Mouse (Mus musculus) forebrain, embryonic 13.5 days (tissue): ENCODE results near the gene Siah2. TPM values are rescaled to one million over a fixed set of nuclear protein-coding genes. Genes with fewer than 3 reads are reported as not detected.

Experiments
- ATAC-seq: fragments of 200-750 bp; cut with Nextera tagmentation; 2 replicates; pipeline ENCODE4 v1.8.0; 2017
- H3K27ac ChIP-seq: fragments of 300-500 bp; sonication (generic); 2 replicates; pipeline ENCODE4 v1.5.1; 2015; ENCODE audit warnings: inconsistent platforms, mild to moderate bottlenecking, moderate library complexity
- H3K27me3 ChIP-seq: fragments of 300-500 bp; sonication (generic); 2 replicates; pipeline ENCODE4 v1.6.1; 2015; ENCODE audit warnings: mild to moderate bottlenecking, inconsistent platforms
- H3K36me3 ChIP-seq: fragments of 300-500 bp; sonication (generic); 2 replicates; pipeline ENCODE4 v1.6.1; 2015; ENCODE audit warnings: mild to moderate bottlenecking, inconsistent platforms; ENCODE audit not compliant: poor library complexity, severe bottlenecking
- H3K4me1 ChIP-seq: fragments of 300-500 bp; sonication (generic); 2 replicates; pipeline ENCODE4 v1.6.1; 2015; ENCODE audit warnings: inconsistent platforms
- H3K4me2 ChIP-seq: fragments of 300-500 bp; sonication (generic); 2 replicates; pipeline ENCODE4 v1.6.1; 2015; ENCODE audit warnings: inconsistent platforms, mild to moderate bottlenecking, moderate library complexity
- H3K4me3 ChIP-seq: fragments of 300-500 bp; sonication (generic); 2 replicates; pipeline ENCODE4 v1.5.1; 2015; ENCODE audit warnings: mild to moderate bottlenecking, inconsistent platforms
- H3K9ac ChIP-seq: fragments of 300-500 bp; sonication (generic); 2 replicates; pipeline ENCODE4 v1.6.1; 2015; ENCODE audit warnings: mild to moderate bottlenecking, inconsistent platforms
- H3K9me3 ChIP-seq: fragments of 300-500 bp; sonication (generic); replicated peaks from 2 replicates; pipeline ENCODE4 v1.6.1; 2016; ENCODE audit warnings: inconsistent platforms
- WGBS: fragments of 180-500 bp; shearing (Covaris S2); methylation state at CpG from one replicate; pipeline ENCODE4 v1.1.7; 2015; 5-methylcytosine and 5-hydroxymethylcytosine counted together
- polyA plus RNA-seq: library from polyadenylated mRNA; unstranded; fragments of >200 nt; fragmentation: Nextera tagmentation; extraction: Ambion mirVana; gene quantifications from 2 replicates; pipeline ENCODE4 v1.2.1, GENCODE M21; 2015

Siah2 gene
- polyA plus RNA-seq, 1 experiment from 2014 or later = 5.4 TPM

GRCm38 (mm10) chr3:58680943-58681637 lies 11.1 kb downstream of the Siah2 start:
- no peaks in the 10 kb centered on the region for H3K27me3 ChIP-seq
- no peak overlapping the region for H3K4me3 ChIP-seq
- 85% methylated on average over 7 of the region's 7 CpGs for WGBS
- H3K9ac ChIP-seq = no peak overlapping the region
- no peak for ATAC-seq
- no peak overlapping the region for H3K4me2 ChIP-seq
- peaks cover 4% of the 10 kb centered on the region for H3K4me1 ChIP-seq
- 0 out of 2 replicates have a peak, but pooled peaks cover 2% of the 10 kb centered on the region for H3K36me3 ChIP-seq
- no peak overlapping the region for H3K27ac ChIP-seq
- no peaks in the 10 kb centered on the region for H3K9me3 ChIP-seq

- Histone ChIP-seq H3K4me1 (peaks cover 4% of the 10 kb centered on the region), H3K9me3 (no peaks in the 10 kb centered on the region), H3K9ac (no peak overlapping the region), H3K27ac (no peak overlapping the region), H3K4me3 (no peak overlapping the region), H3K27me3 (no peaks in the 10 kb centered on the region), H3K4me2 (no peak overlapping the region), H3K36me3 (peaks cover 12% of the 10 kb centered on the region)
- WGBS = 64% methylated on average over 4 of the region's 4 CpGs
- ATAC-seq = no peak
Observed at GRCm38 (mm10) chr3:58679996-58680395, 12.2 kb downstream of the Siah2 start.

- Histone ChIP-seq H3K4me2 (no peak overlapping the region), H3K4me1 (peaks cover 4% of the 10 kb centered on the region), H3K27ac (no peak overlapping the region), H3K9me3 (no peaks in the 10 kb centered on the region), H3K27me3 (no peaks in the 10 kb centered on the region), H3K4me3 (no peak overlapping the region), H3K9ac (no peak overlapping the region), H3K36me3 (peaks cover 12% of the 10 kb centered on the region)
- no peak for ATAC-seq
- 69% methylated on average over 2 of the region's 2 CpGs for WGBS
Observed at GRCm38 (mm10) chr3:58678905-58679304, 13.3 kb downstream of the Siah2 start.

GRCm38 (mm10) chr3:58678384-58678783 lies 13.8 kb downstream of the Siah2 start:
- no peak overlapping the region for H3K4me2 ChIP-seq
- H3K4me3 ChIP-seq = no peak overlapping the region
- H3K9ac ChIP-seq = no peak overlapping the region
- H3K4me1 ChIP-seq = peaks cover 4% of the 10 kb centered on the region
- H3K36me3 ChIP-seq = peaks cover 12% of the 10 kb centered on the region
- 72% methylated on average over 8 of the region's 8 CpGs for WGBS
- H3K27ac ChIP-seq = no peak overlapping the region
- no peaks in the 10 kb centered on the region for H3K27me3 ChIP-seq
- ATAC-seq = no peak
- no peaks in the 10 kb centered on the region for H3K9me3 ChIP-seq

GRCm38 (mm10) chr3:58677615-58678014 lies 14.6 kb downstream of the Siah2 start:
- Histone ChIP-seq H3K27me3 (no peaks in the 10 kb centered on the region), H3K4me2 (no peak overlapping the region), H3K9me3 (no peaks in the 10 kb centered on the region), H3K4me1 (peaks cover 4% of the 10 kb centered on the region), H3K9ac (no peak overlapping the region), H3K36me3 (peaks cover 12% of the 10 kb centered on the region), H3K4me3 (no peak overlapping the region), H3K27ac (no peak overlapping the region)
- no peak for ATAC-seq
- 51% methylated on average over 3 of the region's 3 CpGs for WGBS

- Histone ChIP-seq H3K36me3 (peaks cover 12% of the 10 kb centered on the region), H3K9me3 (no peaks in the 10 kb centered on the region), H3K4me2 (no peak overlapping the region), H3K4me3 (no peak overlapping the region), H3K9ac (no peak overlapping the region), H3K4me1 (no peaks in the 10 kb centered on the region), H3K27me3 (no peaks in the 10 kb centered on the region), H3K27ac (no peak overlapping the region)
- no peak for ATAC-seq
- whole genome bisulfite sequencing = 94% methylated on average over 5 of the region's 5 CpGs
Observed at GRCm38 (mm10) chr3:58673295-58673694, 18.9 kb downstream of the Siah2 start.

GRCm38 (mm10) chr3:58672481-58673183 lies 19.6 kb downstream of the Siah2 start:
- H3K27ac ChIP-seq = no peak overlapping the region
- no peak overlapping the region for H3K4me2 ChIP-seq
- H3K9ac ChIP-seq = no peak overlapping the region
- no peaks in the 10 kb centered on the region for H3K4me1 ChIP-seq
- H3K27me3 ChIP-seq = no peaks in the 10 kb centered on the region
- 83% methylated on average over 4 of the region's 4 CpGs for WGBS
- ATAC-seq = no peak
- H3K36me3 ChIP-seq = peaks cover 12% of the 10 kb centered on the region
- no peaks in the 10 kb centered on the region for H3K9me3 ChIP-seq
- no peak overlapping the region for H3K4me3 ChIP-seq

GRCm38 (mm10) chr3:58671616-58672250 lies 20.5 kb downstream of the Siah2 start:
- Histone ChIP-seq H3K9me3 (no peaks in the 10 kb centered on the region), H3K4me1 (no peaks in the 10 kb centered on the region), H3K27ac (no peak overlapping the region), H3K36me3 (peaks cover 12% of the 10 kb centered on the region), H3K9ac (no peak overlapping the region), H3K27me3 (no peaks in the 10 kb centered on the region), H3K4me2 (no peak overlapping the region), H3K4me3 (no peak overlapping the region)
- 75% methylated on average over 6 of the region's 6 CpGs for WGBS
- ATAC-seq = no peak

GRCm38 (mm10) chr3:58663970-58664369 lies 28.2 kb downstream of the Siah2 start:
- ATAC-seq = no peak
- no peaks in the 10 kb centered on the region; the same call in 1 of the 2 replicates for H3K9me3 ChIP-seq
- no peak overlapping the region for H3K4me3 ChIP-seq
- no peaks in the 10 kb centered on the region for H3K27me3 ChIP-seq
- 88% methylated on average over 7 of the region's 7 CpGs for WGBS
- H3K27ac ChIP-seq = no peak overlapping the region
- no peak overlapping the region for H3K9ac ChIP-seq
- H3K36me3 ChIP-seq = no peaks in the 10 kb centered on the region
- no peaks in the 10 kb centered on the region for H3K4me1 ChIP-seq
- H3K4me2 ChIP-seq = no peak overlapping the region

GRCm38 (mm10) chr3:58660636-58661035 lies 31.6 kb downstream of the Siah2 start:
- WGBS = 87% methylated on average over 4 of the region's 4 CpGs
- ATAC-seq = no peak
- no peak overlapping the region for H3K4me3 ChIP-seq
- H3K9ac ChIP-seq = no peak overlapping the region
- no peaks in the 10 kb centered on the region; the same call in 1 of the 2 replicates for H3K9me3 ChIP-seq
- H3K4me2 ChIP-seq = no peak overlapping the region
- H3K27me3 ChIP-seq = no peaks in the 10 kb centered on the region
- H3K36me3 ChIP-seq = no peaks in the 10 kb centered on the region
- no peaks in the 10 kb centered on the region for H3K4me1 ChIP-seq
- H3K27ac ChIP-seq = no peak overlapping the region

GRCm38 (mm10) chr3:58657356-58657755 lies 34.8 kb downstream of the Siah2 start:
- ATAC-seq = no peak
- no peak overlapping the region for H3K4me2 ChIP-seq
- H3K36me3 ChIP-seq = no peaks in the 10 kb centered on the region
- H3K27me3 ChIP-seq = no peaks in the 10 kb centered on the region
- no peak overlapping the region for H3K9ac ChIP-seq
- WGBS = 30% methylated on average over 2 of the region's 2 CpGs
- no peak overlapping the region for H3K4me3 ChIP-seq
- no peak overlapping the region for H3K27ac ChIP-seq
- H3K4me1 ChIP-seq = no peaks in the 10 kb centered on the region
- H3K9me3 ChIP-seq = no peaks in the 10 kb centered on the region

GRCm38 (mm10) chr3:58655362-58656130 lies 36.7 kb downstream of the Siah2 start:
- no peak overlapping the region for H3K4me2 ChIP-seq
- ATAC-seq = peak; percentile 83
- H3K9me3 ChIP-seq = no peaks in the 10 kb centered on the region
- H3K9ac ChIP-seq = no peak overlapping the region
- no peaks in the 10 kb centered on the region for H3K4me1 ChIP-seq
- H3K27ac ChIP-seq = no peak overlapping the region
- H3K36me3 ChIP-seq = no peaks in the 10 kb centered on the region
- no peaks in the 10 kb centered on the region for H3K27me3 ChIP-seq
- H3K4me3 ChIP-seq = no peak overlapping the region
- WGBS = 59% methylated on average over 17 of the region's 17 CpGs
